9 mouse cellular contexts compared by ENCODE assay signal in genomic region chr11:96969746-96970145, GRCm38 (mm10). TPM values are rescaled to one million over a fixed set of nuclear protein-coding genes. Genes with fewer than 3 reads are reported as not detected.
DNase-seq lines count a peak whose midpoint lies in the region; ATAC-seq and TF ChIP-seq lines count a peak whose summit lies in the region.
"Had no signal": no experiment of that assay in that cellular context is flagged by ENCODE, and none has a peak within 500 bp of the region (broad histone marks: within the 10 kb centered on the region; RNA-seq: fewer than 3 reads in every experiment).

No protein-coding gene starts in this region.

- no peak for TF ChIP-seq CTCF in gastrocnemius, adult 2 months (IDR thresholded peaks at IDR 0.05)

- 0 out of 2 replicates have a peak overlapping the region, but pooled peaks have one; percentile 26 for H3K9ac ChIP-seq in intestine, embryonic 15.5 days
- H3K9ac ChIP-seq in liver, embryonic 15.5 days = peak overlapping the region; percentile 47; the same call in 1 of the 2 replicates

- H3K36me3 ChIP-seq in intestine, embryonic 15.5 days = no peaks in the 10 kb centered on the region
- peaks cover 13% of the 10 kb centered on the region for H3K36me3 ChIP-seq in liver, embryonic 15.5 days (replicated peaks)

- 0 out of 2 replicates have a peak overlapping the region, but pooled peaks have one; percentile 26 for H3K4me2 ChIP-seq in intestine, embryonic 15.5 days (replicated peaks)
- peak overlapping the region; percentile 67 for H3K4me2 ChIP-seq in liver, embryonic 15.5 days

- intact Hi-C loops in gastrocnemius, adult 2 months (cut with DNase I) = loop anchor here (5.0 kb wide), 1 partner anchor 97 kb away; no protein-coding TSS in a partner anchor

- peak; percentile 10; the same call in 1 of the 2 replicates for ATAC-seq in intestine, embryonic 15.5 days
- ATAC-seq in liver, embryonic 15.5 days (ENCODE audit: insufficient read depth) = no peak

- H3K27ac ChIP-seq in gastrocnemius, adult 2 months = peak overlapping the region; percentile 98
- peak overlapping the region; percentile 81 for H3K27ac ChIP-seq in intestine, embryonic 15.5 days
- H3K27ac ChIP-seq in liver, embryonic 15.5 days (replicated peaks) = peak overlapping the region; percentile 86

- 25% methylated on average over 1 of the region's 1 CpGs for WGBS in intestine, embryonic 15.5 days
- 52% methylated on average over 1 of the region's 1 CpGs for WGBS in liver, embryonic 15.5 days (ENCODE audit: insufficient replicate concordance)

- peaks cover 30% of the 10 kb centered on the region for H3K4me1 ChIP-seq in intestine, embryonic 15.5 days (replicated peaks)
- H3K4me1 ChIP-seq in liver, embryonic 15.5 days (replicated peaks) = peaks cover 82% of the 10 kb centered on the region

- no peaks in the 10 kb centered on the region for H3K27me3 ChIP-seq in intestine, embryonic 15.5 days (replicated peaks)
- no peaks in the 10 kb centered on the region for H3K27me3 ChIP-seq in liver, embryonic 15.5 days

- H3K4me3 ChIP-seq in gastrocnemius, adult 2 months = peak overlapping the region; percentile 64
- no peak overlapping the region for H3K4me3 ChIP-seq in intestine, embryonic 15.5 days (replicated peaks)
- no peak overlapping the region for H3K4me3 ChIP-seq in liver, embryonic 15.5 days (replicated peaks)

- H3K9me3 ChIP-seq in intestine, embryonic 15.5 days = no peaks in the 10 kb centered on the region
- no peaks in the 10 kb centered on the region for H3K9me3 ChIP-seq in liver, embryonic 15.5 days (replicated peaks)

- DNase-seq in adrenal gland, postnatal 10 days = peak; percentile 63
- no peak for DNase-seq in adrenal gland, postnatal 4 days (ENCODE audit: low spot score in 2 of 2)
- DNase-seq in MN1 (ENCODE audit: low spot score) = peak; percentile 48
- peak; percentile 89 for DNase-seq in gastrocnemius, adult 2 months
- peak; percentile 52 for DNase-seq in testis, postnatal 14 days (ENCODE audit: low spot score)
- no peak for DNase-seq in spleen, adult 12 weeks (ENCODE audit: low spot score)

RNA-seq across cellular contexts. Expression of gene Sp2, which starts 13.0 kb away (rescaled TPM):
- 10 to 100 TPM; 14.3 to 16.3 TPM for total RNA-seq in adrenal gland, postnatal 10 days (2021)
- total RNA-seq in adrenal gland, postnatal 4 days (2021) = 10 to 100 TPM; 23.3 to 26.0 TPM
- 10 to 100 TPM; 10.4 to 11.0 TPM for total RNA-seq in gastrocnemius, adult 2 months (2021)
- polyA plus RNA-seq in intestine, embryonic 15.5 days (2015; fragmentation: Nextera tagmentation; extraction: Ambion mirVana) = 13.3 and 15.1 TPM in 2 replicates
- polyA plus RNA-seq in liver, embryonic 15.5 days (2015; fragmentation: Nextera tagmentation; extraction: Ambion mirVana) = 17.6 and 18.0 TPM in 2 replicates

RNA-seq across cellular contexts. Expression of gene Pnpo, which starts 26.0 kb away (rescaled TPM):
- 10 to 100 TPM; 29.1 to 32.5 TPM for total RNA-seq in adrenal gland, postnatal 10 days (2021)
- 10 to 100 TPM; 27.5 to 35.0 TPM for total RNA-seq in adrenal gland, postnatal 4 days (2021)
- total RNA-seq in gastrocnemius, adult 2 months (2021) = 1 to 10 TPM; 7.4 to 8.2 TPM
- polyA plus RNA-seq in intestine, embryonic 15.5 days (2015; fragmentation: Nextera tagmentation; extraction: Ambion mirVana) = 81.9 and 92.8 TPM in 2 replicates
- polyA plus RNA-seq in liver, embryonic 15.5 days (2015; fragmentation: Nextera tagmentation; extraction: Ambion mirVana) = 719 and 785 TPM in 2 replicates

RNA-seq across cellular contexts. Expression of gene Prr15l, which starts 41.8 kb away (rescaled TPM):
- total RNA-seq in adrenal gland, postnatal 10 days (2021) = under 1 TPM; 0.24 to 0.66 TPM
- 1 to 10 TPM in 1 of 2 experiments, under 1 TPM in 1; 0.28 to 7.8 TPM for total RNA-seq in adrenal gland, postnatal 4 days (2021)
- total RNA-seq in gastrocnemius, adult 2 months (2021) = not detected
- 84.7 and 86.9 TPM in 2 replicates for polyA plus RNA-seq in intestine, embryonic 15.5 days (2015; fragmentation: Nextera tagmentation; extraction: Ambion mirVana)
- 5.9 and 6.1 TPM in 2 replicates for polyA plus RNA-seq in liver, embryonic 15.5 days (2015; fragmentation: Nextera tagmentation; extraction: Ambion mirVana)
- polyA plus RNA-seq: frontal cortex, adult 2 months had no signal

RNA-seq across cellular contexts. Expression of gene Sp6, which starts 43.4 kb away (rescaled TPM):
- total RNA-seq in adrenal gland, postnatal 10 days (2021) = under 1 TPM; 0.18 to 0.30 TPM
- under 1 TPM; 0.42 TPM for total RNA-seq in adrenal gland, postnatal 4 days (2021)
- under 1 TPM in 1 of 2 experiments, not detected in 1; 0.10 TPM for total RNA-seq in gastrocnemius, adult 2 months (2021)
- polyA plus RNA-seq in intestine, embryonic 15.5 days (2015; fragmentation: Nextera tagmentation; extraction: Ambion mirVana) = 0.29 and 0.30 TPM in 2 replicates
- polyA plus RNA-seq in liver, embryonic 15.5 days (2015; fragmentation: Nextera tagmentation; extraction: Ambion mirVana) = 0.03 and 0.05 TPM in 2 replicates

RNA-seq across cellular contexts. Expression of gene Cdk5rap3, which starts 53.5 kb away (rescaled TPM):
- 10 to 100 TPM; 54.1 to 54.9 TPM for total RNA-seq in adrenal gland, postnatal 10 days (2021)
- 10 to 100 TPM; 71.6 to 74.7 TPM for total RNA-seq in adrenal gland, postnatal 4 days (2021)
- 10 to 100 TPM; 21.5 to 24.0 TPM for total RNA-seq in gastrocnemius, adult 2 months (2021)
- 64.2 and 66.7 TPM in 2 replicates for polyA plus RNA-seq in intestine, embryonic 15.5 days (2015; fragmentation: Nextera tagmentation; extraction: Ambion mirVana)
- 33.7 and 40.6 TPM in 2 replicates for polyA plus RNA-seq in liver, embryonic 15.5 days (2015; fragmentation: Nextera tagmentation; extraction: Ambion mirVana)

Comparison
In these comparisons a context has a peak if more than half of its experiments do, and no peak if none do; other contexts are left out.
1. DNase-seq: peak in adrenal gland, postnatal 10 days (single experiment), MN1 (single experiment), gastrocnemius, adult 2 months (single experiment) and testis, postnatal 14 days (single experiment); none in adrenal gland, postnatal 4 days (0 of 2) and spleen, adult 12 weeks (single experiment).
2. Peak in every context shown above with its lines, with median percentiles within 50 percentile points of each other: H3K27ac ChIP-seq.